Mouse (Mus musculus) embryo, embryonic 11 days (tissue): Measurements from ENCODE around the gene Hexa.

Experiments
- DNase-seq: peaks from one replicate; pipeline ENCODE4 v3.0.0-alpha.2; 2015

The Hexa gene

DNA sequence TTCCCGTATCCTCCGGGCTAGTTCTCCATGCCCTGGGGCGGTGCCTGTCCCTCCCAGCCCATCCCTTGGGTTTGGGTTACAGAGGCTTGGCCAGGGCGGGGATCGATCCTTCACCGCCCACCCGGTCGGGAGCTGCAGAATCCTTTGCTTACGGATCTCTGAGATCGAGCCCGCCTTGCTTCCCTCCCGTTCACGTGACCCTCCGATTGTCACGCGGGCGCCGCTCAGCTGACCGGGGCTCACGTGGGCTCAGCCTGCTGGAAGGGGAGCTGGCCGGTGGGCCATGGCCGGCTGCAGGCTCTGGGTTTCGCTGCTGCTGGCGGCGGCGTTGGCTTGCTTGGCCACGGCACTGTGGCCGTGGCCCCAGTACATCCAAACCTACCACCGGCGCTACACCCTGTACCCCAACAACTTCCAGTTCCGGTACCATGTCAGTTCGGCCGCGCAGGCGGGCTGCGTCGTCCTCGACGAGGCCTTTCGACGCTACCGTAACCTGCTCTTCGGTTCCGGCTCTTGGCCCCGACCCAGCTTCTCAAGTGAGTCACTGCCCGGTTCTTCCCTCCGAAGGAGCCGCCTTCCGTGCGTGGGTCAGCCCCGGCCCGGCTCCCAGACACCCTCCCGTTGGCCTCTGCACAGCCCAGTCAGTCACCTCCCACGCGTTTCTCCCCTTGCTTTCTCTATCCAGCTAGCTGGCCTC, at the start of gene Hexa, which contains the start of gene Tmem202:
TSS of gene Hexa (plus strand) at position 100 of the 697 bp plus-strand sequence.
TSS of gene Tmem202 (minus strand) at position 407 of the 697 bp plus-strand sequence.
- peak; percentile 95 for DNase-seq

DNA sequence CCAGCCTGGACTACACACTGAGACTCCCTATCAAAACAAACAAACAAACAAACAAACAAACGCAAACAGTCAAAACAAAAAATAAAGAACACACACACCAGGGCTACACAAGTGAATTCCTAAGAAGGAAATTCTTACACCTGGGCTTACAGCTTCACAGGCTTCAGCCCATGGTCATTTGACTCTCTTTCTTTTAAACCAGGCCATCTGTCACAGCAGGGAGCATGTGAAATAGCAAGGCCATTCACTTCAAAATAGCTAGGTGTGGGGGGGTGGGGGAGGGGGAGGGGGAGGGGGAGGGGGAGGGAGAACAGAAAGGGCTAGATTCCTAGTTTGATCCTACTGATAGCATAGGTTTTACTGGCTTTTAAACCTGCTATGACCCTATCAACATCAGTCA, 31.2 kb upstream of the Hexa start:
- DNase-seq = no peak

DNA sequence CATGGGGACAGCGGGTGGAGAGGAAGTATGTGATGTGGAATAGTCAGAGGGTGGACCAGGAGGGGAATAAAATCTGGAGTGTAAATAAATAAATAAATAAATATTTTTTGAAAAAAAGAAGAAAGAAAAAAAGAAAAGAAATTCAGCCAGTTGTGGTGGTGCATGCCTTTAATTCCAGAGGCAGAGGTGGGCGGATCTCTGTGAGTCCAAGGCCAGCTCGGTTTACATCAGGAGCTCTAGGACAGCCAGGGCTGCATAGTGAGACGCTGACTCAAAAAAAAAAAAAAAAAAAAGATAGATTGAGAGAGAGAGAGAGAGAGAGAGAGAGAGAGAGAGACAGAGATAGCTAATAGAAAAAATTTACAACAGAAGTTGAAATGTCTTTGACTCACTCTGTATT, 27.0 kb upstream of the Hexa start:
- DNase-seq = peak; percentile 11

DNA sequence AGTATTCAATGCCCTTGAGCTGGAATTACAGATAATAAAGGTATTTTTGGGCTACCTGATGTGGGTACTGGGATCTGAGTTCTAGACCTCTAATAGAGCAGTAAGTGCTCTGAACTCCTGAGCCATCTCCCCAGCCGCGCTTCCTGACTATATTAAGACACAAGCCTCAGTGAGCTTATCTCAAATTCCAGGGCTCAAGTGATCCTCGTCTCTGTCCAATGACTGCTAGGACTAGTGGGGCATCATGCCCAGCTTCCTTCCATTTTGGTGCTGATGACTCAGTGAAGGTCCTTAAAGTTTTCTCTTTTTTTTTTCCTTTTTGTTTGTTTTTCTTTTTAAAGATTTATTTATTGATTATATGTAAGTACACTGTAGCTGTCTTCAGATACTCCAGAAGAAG, 24.3 kb upstream of the Hexa start:
- no peak for DNase-seq

GRCm38 (mm10) chr9:59517127-59517526, 22.2 kb upstream of the Hexa start:
- DNase-seq = peak; percentile 38

GRCm38 (mm10) chr9:59518976-59519375, 20.4 kb upstream of the Hexa start:
- no peak for DNase-seq

DNA sequence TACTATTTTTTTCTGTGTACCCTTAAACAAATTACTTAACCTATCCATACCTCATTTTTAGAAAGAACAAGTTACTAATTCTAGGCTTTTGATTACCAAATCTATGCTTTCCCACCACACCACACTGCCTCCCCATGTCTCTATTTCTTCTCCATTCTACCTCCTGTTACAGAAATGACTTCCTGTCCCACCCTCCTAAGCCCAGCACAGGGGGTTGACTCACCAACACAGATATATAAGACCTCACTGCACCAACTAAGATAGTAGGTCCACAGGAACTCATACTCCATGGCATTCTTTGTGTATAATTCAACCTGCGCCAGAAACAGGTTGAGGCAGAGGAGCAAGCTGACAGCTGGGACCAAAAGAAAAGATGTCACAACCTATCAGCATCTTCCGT, 19.9 kb upstream of the Hexa start:
- DNase-seq = no peak

- no peak for DNase-seq
These were observed 16.4 kb upstream of the Hexa start for GRCm38 (mm10) chr9:59522906-59523305.

DNA sequence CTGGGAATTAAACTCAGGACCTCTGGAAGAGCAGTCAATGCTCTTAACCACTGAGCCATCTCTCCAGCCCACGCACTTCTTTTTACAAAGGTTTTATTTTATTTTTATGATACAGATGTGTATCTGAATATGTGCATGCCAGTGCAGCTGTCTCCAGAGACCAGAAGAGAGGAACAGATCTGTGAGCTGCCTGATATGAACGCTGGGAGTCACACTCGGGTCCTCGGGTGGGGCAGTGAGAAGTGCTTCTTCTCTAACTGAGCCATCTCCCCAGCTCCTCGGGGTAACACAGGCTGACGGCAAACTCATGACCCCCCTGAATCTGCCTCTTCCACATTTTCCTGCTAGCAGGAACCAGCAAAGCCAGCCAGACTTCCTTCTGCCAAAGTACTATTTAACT, 12.6 kb upstream of the Hexa start:
- no peak for DNase-seq

- no peak for DNase-seq
These were observed 11.8 kb upstream of the Hexa start for GRCm38 (mm10) chr9:59527580-59527979.

- no peak for DNase-seq
These were observed 11.1 kb upstream of the Hexa start for GRCm38 (mm10) chr9:59528274-59528673.

DNA sequence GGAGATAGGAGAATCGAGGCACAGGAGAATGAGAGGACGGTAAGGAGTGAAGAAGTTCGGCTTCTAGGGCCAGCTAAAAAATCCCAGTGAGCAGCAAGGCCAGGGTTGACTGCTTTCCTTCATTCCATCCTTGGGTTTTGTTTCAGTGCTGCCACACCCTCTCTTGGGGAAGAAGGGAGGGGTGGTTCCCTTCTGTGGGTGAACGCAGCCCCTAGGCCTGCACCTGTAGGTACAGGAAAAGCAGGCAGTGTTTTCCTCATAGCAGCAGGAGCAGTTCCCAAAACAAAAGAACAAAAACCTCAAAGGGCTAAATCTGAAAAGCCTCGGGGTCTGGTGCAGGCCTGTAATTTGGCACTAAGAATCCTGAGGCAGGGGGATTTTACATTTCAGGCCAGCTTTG, 7.7 kb upstream of the Hexa start:
- no peak for DNase-seq

DNA sequence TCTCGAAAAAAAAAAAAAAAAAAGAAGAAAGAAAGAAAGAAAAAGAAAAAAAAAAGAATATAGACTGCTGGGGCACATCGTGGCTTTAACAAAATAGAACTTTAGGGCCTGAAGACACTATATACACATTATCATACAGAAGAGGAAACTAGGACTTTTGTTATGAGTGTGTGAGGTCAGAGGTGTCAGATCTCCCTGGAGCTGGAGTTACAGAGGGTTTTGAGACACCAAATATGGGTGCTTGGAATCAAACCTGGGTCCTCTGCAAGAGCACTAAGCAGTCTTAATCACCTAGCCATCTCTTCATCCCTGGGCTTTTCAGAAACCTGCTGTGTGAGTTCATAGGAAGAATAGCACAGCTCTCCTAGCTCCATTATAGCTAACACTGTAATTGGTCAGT, 5.9 kb upstream of the Hexa start:
- no peak for DNase-seq

DNA sequence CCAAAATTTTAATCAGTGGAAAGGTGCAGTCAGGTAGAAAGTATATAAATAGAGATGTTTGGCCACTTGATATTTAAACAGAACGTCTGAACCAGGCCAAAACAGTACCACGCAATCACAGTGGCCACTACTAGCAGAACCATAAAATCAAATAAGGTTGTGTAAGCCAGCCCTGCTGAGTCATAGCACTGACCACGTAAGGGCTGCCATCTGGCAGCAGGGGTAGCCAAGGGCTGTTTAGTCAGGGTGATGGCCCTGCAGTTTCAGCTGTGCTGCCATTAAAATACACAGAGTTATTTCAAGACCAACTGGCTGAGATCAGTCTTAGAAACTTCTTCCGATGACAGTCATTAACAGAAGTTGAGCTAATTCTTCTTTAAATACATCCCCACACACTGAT, 5.5 kb upstream of the Hexa start:
- DNase-seq = no peak

GRCm38 (mm10) chr9:59537651-59538050, 1.7 kb upstream of the Hexa start:
- DNase-seq = no peak

DNA sequence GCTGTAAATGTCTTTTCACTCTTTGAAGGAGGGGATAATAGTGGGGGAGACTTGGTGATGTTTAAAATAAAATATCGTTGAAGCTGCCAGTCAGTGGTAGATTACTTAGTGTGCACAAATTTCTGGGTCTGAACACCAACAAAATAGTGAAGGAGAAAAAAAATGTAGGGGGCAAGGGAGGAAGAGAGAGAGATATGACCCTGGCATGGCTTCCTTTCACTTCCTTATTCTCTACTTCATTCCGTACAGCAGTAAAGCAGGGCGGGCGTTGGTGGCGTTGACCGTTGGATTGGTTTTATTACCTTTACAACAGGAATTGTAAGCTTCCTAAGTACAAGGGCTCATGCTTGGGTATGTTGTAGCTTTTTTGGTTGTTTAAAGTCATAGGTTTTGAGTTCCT, 2.3 kb downstream of the Hexa start:
- no peak for DNase-seq

DNA sequence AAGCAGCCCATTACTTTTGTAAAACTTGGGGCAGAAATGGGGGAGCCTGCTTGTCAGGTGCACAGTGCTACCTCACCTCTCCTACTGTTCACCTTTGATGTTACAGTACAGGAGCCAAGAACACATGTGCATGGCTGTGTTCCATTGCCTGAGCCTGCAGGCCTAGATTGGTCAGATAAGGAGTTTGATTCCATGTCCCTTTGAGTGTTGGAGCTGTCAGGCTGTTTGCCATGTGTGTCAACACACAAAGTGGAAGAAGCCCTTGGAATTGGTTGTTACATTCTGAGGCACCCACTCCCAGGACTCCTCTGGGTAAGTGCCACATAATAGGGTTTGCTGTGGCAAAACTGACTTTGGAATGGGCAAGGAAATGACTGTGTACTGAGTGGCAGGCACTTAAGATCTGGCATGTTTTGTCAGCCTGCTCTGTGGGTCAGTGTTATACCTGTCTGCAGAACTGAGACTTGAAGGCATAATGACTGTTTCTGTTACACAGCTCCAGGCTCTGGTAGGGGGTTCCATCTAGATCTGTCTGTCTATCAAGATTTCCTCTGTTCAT, 3.5 kb downstream of the Hexa start:
- DNase-seq = no peak

DNA sequence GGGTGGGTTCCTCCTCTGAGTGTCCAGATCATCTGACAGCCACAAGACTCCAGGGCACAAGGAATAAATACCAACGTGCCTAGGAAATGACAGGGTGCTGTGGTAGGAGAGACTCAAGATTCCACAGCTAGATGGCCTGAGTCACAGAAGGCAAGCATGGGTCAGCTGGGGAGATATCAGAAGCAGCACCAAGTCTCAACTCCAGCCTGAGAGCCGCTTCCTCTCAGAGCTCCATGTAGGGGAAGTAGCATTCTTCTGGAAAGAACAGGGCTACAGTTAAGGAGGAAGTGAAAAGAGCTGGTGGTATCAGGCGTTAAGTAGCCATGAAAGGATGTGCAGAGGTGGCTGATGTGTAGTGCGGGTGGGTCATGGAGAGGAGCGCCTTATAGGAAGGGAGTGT, 5.4 kb downstream of the Hexa start:
- DNase-seq = no peak

DNA sequence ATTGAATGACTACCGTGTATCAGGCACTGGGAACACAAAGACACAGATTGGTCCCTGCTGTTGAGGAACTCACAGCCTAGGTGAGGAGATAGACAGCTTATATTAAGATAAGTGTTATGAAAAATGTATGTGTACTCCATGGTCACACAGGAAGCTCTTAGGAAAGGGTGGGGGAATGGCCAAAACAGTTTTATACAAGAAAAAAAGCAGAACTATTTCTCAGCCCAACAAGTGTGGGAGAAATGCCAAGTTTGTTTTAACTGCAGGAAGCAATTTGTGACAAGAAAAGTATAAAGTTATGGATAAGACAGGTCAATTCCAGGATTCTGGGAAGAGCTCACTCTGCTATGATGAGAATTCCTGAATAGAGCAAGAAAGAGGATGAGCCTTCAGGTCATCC, 8.5 kb downstream of the Hexa start:
- DNase-seq = no peak

- no peak for DNase-seq
These were observed 9.7 kb downstream of the Hexa start for GRCm38 (mm10) chr9:59548961-59549487.

- no peak for DNase-seq
These were observed 10.7 kb downstream of the Hexa start for GRCm38 (mm10) chr9:59550077-59550476.

GRCm38 (mm10) chr9:59551017-59551416, 11.7 kb downstream of the Hexa start:
- no peak for DNase-seq

DNA sequence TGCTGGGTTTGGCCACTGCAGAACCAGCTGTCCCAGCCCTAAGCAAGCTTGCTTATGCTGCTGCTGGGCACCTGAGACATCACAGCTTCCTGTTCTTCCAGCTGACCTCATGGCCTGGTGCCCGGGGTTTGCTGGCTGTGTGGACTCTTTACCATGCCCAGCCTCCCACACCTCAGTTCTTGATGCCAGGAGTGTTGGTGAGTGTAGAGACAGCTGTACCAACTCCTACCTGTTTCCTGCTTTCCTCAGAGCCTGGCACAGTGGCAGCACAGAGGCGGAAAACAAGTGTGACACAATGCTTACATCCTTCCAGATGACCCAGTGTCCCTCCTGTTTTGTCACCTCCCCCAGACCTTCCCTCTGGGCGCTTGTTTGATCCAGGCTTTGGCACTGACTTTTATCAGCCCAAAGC, 12.3 kb downstream of the Hexa start:
- DNase-seq = no peak

- no peak for DNase-seq
These were observed 13.3 kb downstream of the Hexa start for GRCm38 (mm10) chr9:59552610-59553009.

GRCm38 (mm10) chr9:59553719-59554118, 14.4 kb downstream of the Hexa start:
- no peak for DNase-seq
